Comparison of ENCODE assay signal across 16 mouse cellular contexts in genomic region chr12:111203076-111203475, GRCm38 (mm10). TPM values are rescaled to one million over a fixed set of nuclear protein-coding genes. Genes with fewer than 3 reads are reported as not detected.
DNase-seq lines count a peak whose midpoint lies in the region; ATAC-seq and TF ChIP-seq lines count a peak whose summit lies in the region.
"Had no signal": no experiment of that assay in that cellular context is flagged by ENCODE, and none has a peak within 500 bp of the region (broad histone marks: within the 10 kb centered on the region; RNA-seq: fewer than 3 reads in every experiment).

No protein-coding gene starts in this region.

- WGBS in limb, embryonic 14.5 days = 65% methylated on average over 10 of the region's 10 CpGs

- H3K4me2 ChIP-seq in limb, embryonic 14.5 days (replicated peaks; ENCODE audit: low read depth, low read length, severe bottlenecking) = no peak overlapping the region
- H3K4me2 ChIP-seq: limb, embryonic 15.5 days had no signal

- DNase-seq in embryo, embryonic 10 days (ENCODE audit: low spot score) = peak; percentile 23
- DNase-seq in embryo, embryonic 9.5 days (ENCODE audit: extremely low spot score) = no peak
- DNase-seq in retina, postnatal 1 day = peak; percentile 21
- no peak for DNase-seq in retina, embryonic 14.5 days (ENCODE audit: low spot score)
- peak; percentile 4 for DNase-seq in limb, embryonic 14.5 days (ENCODE audit: low spot score)
- DNase-seq in heart, adult 11 months = no peak
- no peak for DNase-seq in ovary, postnatal 10 days (ENCODE audit: low spot score)
- DNase-seq: adrenal gland, postnatal 10 days; cerebellum, adult 8-10 months; kidney, adult 8-10 months had no signal

- no peaks in the 10 kb centered on the region for H3K9me3 ChIP-seq in limb, embryonic 14.5 days (ENCODE audit: control insufficient read depth, low read length)
- H3K9me3 ChIP-seq: G1E; limb, embryonic 15.5 days had no signal

- no peak overlapping the region for H3K9ac ChIP-seq in limb, embryonic 14.5 days (ENCODE audit: low read depth, low read length, severe bottlenecking)
- H3K9ac ChIP-seq: limb, embryonic 15.5 days had no signal

- TF ChIP-seq POLR2A in limb, embryonic 14.5 days (IDR thresholded peaks at IDR 0.05; ENCODE audit: borderline replicate concordance, extremely low read depth, insufficient read depth, insufficient read length) = no peak

- H3K27ac ChIP-seq in limb, embryonic 14.5 days (replicated peaks; ENCODE audit: low read depth, low read length) = 0 out of 2 replicates have a peak overlapping the region, but pooled peaks have one; percentile 38
- H3K27ac ChIP-seq: limb, embryonic 15.5 days had no signal

- no peaks in the 10 kb centered on the region for H3K36me3 ChIP-seq in limb, embryonic 14.5 days (ENCODE audit: control insufficient read depth, insufficient read depth, low read length)
- H3K36me3 ChIP-seq: G1E; limb, embryonic 15.5 days had no signal

- no peak for ATAC-seq in limb, embryonic 14.5 days (ENCODE audit: low FRiP score, low read depth)
- no peak for ATAC-seq in inflammation-experienced regulatory T-cells, adult 6 months

- no peaks in the 10 kb centered on the region for H3K4me1 ChIP-seq in limb, embryonic 14.5 days (ENCODE audit: control insufficient read depth, insufficient read depth, low read length)

- H3K4me3 ChIP-seq in limb, embryonic 14.5 days (replicated peaks; ENCODE audit: low read length) = no peak overlapping the region
- H3K4me3 ChIP-seq: limb, embryonic 15.5 days had no signal

- H3K27me3 ChIP-seq in limb, embryonic 14.5 days (ENCODE audit: control insufficient read depth, insufficient read depth, low read length) = no peaks in the 10 kb centered on the region
- H3K27me3 ChIP-seq: limb, embryonic 15.5 days had no signal

RNA-seq across cellular contexts. Expression of gene 4930595D18Rik, which starts 18.8 kb away (rescaled TPM):
- 0.08 and 0.18 TPM in 2 replicates for polyA plus RNA-seq in limb, embryonic 14.5 days (2012; rRNA removed)
- not detected in 2 replicates for polyA plus RNA-seq in limb, embryonic 14.5 days (2014; fragmentation: Nextera tagmentation; extraction: Ambion mirVana)
- polyA plus RNA-seq in inflammation-experienced regulatory T-cells, adult 6 months (2017; shearing (Covaris generic)) = 1 to 10 TPM in 2 of 3 experiments, not detected in 1; 1.4 to 1.5 TPM
- polyA plus RNA-seq: frontal cortex, adult 2 months; G1E; heart, embryonic 16.5 days; limb, embryonic 15.5 days; neural tube, embryonic 14.5 days had no signal

RNA-seq across cellular contexts. Expression of gene Traf3, which starts 36.9 kb away (rescaled TPM):
- 20.2 and 24.1 TPM in 2 replicates for polyA plus RNA-seq in limb, embryonic 14.5 days (2012; rRNA removed)
- 12.8 and 15.1 TPM in 2 replicates for polyA plus RNA-seq in limb, embryonic 14.5 days (2014; fragmentation: Nextera tagmentation; extraction: Ambion mirVana)
- 10 to 100 TPM; 12.6 to 15.8 (median 13.7) TPM for polyA plus RNA-seq in inflammation-experienced regulatory T-cells, adult 6 months (2017; shearing (Covaris generic))
- polyA plus RNA-seq: G1E had no signal

Comparison
In these comparisons a context has a peak if more than half of its experiments do, and no peak if none do; other contexts are left out.
1. DNase-seq: peak in embryo, embryonic 10 days (single experiment), retina, postnatal 1 day (single experiment) and limb, embryonic 14.5 days (single experiment); none in embryo, embryonic 9.5 days (single experiment), retina, embryonic 14.5 days (single experiment), heart, adult 11 months (single experiment) and ovary, postnatal 10 days (single experiment).